Mouse (Mus musculus): Measurements from ENCODE around the gene Anks4b.

Gene Anks4b

DNA sequence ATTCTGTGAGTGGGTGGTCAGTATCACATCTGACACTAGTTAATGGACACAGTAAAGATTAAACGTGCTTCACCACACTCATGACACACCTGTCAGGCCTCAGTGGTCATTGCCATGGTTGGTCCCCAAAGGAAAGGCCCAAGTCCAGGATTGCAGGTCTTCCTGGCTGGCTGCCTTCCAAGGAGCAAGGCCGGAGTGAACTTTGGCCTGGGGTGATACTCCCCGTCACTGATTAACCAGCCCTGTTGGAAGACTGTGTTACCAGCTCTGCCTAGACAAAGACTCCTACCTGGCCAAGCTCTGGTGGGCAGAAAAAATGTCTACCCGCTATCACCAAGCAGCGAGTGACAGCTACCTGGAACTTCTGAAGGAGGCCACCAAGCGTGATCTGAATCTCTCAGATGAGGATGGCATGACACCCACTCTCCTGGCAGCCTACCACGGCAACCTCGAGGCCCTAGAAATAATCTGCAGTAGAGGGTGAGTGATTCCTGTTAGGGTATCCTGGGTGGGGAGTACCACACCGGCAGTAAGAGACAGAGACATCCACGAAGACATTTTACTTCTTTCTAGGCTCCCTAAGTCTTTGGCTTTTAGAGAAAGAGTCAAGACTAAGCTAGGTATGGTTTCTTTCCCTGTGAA is at the start of gene Anks4b:
Gene Anks4b, plus strand, starts transcription at position 256 of the 642 bp plus-strand sequence.
- DNase-seq: no peak

DNA sequence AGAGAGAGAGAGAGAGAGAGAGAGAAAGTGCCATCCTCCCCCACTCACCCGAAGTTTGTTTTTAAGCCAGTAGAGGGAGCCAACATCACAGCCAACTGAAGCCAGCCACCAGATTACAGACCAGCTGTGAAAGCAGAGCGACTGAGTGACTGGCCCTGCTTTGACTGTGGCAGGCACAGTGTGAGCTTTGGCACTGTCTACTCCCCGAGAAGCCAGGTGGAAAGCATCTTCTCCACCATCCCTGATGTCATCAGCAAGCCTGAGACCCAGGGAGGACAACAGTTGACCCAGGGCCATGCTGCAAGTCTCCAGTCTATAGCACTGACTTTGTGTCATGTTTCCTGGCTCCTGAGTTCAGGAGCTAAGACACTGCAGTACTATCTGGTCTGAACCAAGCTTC is 48.8 kb upstream of the Anks4b start:
- DNase-seq: peak; percentile 88

DNA sequence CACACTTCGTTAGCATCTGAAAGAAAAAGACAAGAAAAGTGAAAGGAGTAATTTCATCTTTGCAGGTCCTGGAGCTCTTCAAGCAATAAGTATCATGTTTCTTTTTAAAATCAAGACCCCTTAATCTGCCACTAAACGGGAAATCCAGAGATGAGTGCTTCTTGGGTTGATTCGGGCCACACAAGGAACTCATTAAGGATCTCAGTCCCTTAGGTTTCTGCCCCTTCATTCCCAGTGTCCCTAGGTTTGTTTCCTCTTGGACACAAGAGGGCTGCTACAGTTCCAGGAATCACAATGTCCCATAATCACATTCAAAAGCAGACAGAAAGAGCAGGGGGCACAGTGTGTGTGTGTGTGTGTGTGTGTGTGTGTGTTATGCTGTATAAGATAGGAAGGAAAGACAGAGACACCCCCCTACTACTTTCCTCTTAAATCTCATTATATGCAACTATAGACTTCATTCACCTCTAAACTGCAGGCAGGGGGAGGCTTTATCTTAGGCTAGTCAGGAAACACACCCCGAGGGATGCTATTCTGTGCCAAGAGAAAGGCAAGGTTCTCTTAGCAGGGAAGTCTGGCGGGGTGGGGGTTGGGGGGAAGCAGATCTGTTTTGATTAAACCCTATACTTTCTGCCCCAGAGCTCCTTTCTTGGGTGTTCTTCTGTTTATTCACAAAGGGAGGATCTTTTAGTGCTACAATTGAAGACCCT is 46.5 kb upstream of the Anks4b start:
- DNase-seq: no peak

DNA sequence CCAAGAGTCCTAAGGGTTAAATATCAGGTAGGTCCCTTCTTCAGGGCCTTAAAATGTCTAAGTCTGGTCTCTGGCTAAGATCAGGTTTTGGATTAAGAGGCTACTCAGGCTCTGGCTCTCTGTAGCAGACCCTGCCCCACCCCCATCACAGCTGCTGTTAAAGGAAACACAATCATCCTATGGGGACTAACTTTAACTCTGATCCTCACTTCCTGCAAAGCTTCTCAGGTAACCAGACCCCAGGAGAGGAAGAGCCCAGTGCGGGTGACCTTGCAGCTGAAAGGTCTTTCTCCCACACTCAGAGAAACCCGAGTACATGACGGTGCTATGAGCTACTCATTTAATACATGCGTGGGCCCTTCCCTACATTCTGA is 46.0 kb upstream of the Anks4b start:
- DNase-seq: no peak

DNA sequence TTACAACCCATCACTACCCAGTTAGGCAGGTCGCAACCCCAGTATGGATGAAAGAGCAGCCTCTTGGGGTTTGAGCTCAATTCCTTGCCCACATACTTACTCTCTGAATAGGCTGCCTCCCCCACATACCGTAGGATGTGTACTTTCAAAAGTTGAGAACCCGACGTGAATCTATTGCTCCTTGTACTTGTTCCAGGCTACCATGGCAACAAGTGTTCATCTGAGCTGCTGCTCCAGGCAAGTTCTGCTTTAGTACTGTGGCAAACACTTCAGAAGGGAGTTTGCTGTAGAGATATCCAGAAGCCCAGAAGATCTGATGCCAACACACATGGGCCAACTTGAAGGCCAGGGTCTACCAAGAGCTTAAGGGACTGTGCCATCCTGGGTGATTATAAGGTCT is 44.7 kb upstream of the Anks4b start:
- DNase-seq: peak; percentile 79

DNA sequence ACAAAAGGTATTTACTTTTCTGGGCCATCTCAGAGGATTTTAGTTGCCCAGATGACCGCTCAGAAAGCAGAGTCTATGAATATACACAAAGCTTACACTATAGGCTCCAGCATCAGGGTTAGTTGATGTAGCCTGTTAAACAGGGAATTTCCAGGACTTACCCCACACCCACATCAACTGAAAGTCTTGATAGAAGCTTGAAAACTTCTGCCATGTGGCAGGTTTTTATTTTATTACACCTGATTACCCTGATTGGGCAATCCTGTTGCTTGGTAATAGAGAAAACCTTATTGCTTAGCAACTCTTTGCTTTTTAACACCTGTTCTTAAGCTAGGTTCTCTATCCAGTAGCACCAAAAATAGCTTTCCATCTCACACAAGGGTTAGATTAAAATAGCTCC is 30.9 kb upstream of the Anks4b start:
- no peak for DNase-seq

DNA sequence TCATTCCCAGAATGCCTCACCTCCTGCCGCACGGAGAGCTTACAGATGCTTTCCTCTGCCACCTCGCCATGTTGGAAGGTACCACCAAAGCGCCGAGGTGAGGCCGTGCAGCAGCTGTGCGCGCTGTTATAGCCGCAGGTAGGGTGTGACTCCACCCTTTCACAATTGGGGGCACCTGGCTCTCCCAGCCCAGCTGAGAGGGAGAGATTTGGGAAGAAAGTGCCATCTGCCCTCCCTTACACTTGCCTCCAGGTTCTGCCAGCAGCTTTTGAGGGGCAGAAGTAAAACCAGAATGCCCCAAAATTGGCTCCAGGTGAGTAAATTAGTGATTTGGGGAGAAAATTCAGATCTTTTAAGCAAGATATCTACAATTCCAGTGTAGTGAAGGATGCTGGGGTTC is 28.5 kb upstream of the Anks4b start, which contains the start of gene Zp2:
Gene Zp2, minus strand, starts transcription at position 101 of the 400 bp plus-strand sequence.
- no peak for DNase-seq

DNA sequence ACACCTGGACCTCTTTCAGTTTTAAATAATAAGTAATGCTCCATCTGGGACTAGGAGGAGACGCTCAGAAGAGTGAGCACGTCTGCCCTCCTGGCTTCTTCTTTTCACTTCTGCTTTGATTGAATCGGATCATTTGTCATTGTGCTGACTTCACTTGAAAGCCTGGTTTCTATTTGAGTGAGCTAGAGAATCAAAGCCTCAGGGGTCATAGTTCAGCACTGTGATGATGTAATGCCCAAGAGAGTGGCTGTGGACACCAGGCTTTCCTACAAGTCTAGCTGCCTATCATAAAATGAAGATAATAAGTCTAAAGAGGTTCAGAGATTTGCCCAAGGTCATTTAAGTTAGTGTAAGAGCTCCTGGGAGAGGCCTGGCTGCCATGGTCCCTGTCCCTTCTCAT is 23.4 kb upstream of the Anks4b start:
- peak; percentile 25 for DNase-seq

DNA sequence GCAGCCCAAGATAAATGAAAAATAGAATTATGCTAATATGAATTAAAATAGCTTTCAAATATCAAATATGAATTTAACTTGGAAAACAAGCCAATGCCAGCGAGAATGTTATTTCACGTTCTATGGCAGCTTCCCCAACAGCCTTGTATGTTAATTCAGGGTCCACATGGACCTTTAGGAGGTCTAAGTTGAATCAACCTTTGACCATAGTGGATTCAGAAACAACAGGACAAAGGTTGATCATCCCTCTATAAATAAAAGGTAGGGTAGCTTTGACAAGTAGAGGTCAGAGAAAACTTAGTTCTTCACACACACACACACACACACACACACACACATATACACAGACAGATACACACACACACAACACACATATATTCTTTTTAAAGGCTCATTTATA is 22.8 kb upstream of the Anks4b start:
- DNase-seq: no peak

DNA sequence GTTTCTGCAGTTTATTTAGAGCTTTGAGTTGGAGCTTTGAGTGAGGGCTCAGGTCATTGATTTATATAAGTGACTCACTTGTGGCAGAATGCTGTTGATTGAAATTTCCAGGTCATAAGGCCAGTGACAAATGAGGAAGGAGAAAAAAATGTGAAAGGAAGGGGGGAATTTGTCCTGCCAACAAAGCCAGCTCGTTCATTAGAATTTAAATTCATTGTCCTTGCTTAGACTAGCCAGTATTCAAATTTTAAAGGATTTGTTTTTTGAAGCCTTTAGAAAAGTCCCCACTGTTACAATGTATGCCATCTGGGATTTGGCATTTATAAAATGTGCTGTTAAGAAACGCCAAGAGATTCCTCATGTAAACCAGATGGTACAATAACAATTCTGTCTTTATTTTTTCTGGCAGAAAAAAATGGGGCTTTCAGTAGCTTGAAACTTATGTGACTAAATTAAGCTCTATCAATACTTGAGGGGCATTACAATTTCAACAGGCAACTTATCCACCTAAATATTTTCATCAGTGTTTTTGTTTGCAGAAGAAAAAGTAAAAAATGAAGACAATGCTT is 16.7 kb upstream of the Anks4b start:
- no peak for DNase-seq

DNA sequence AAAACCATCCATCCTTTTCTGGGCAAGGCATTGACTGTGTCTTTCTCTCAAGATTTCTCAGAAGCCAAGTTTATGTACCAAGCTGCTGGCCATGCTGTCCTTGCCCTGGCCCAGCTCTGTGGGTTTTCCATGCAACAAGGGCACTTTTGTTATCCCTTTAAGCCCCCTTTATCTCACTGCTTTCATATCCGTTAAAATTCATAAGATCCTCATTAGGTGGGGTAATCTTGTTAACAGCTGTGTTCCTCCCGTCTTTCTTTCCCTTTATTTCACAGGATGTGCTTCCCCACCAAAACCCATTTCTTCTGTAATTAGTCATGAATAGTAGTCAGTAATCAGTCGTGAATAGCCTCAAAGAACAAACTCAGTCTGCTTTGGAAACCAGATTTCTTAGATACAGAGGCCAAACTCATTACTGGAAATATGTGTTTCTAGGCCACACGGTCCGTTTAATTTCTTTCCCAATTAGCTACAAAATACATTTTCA is 16.0 kb upstream of the Anks4b start:
- DNase-seq: no peak

DNA sequence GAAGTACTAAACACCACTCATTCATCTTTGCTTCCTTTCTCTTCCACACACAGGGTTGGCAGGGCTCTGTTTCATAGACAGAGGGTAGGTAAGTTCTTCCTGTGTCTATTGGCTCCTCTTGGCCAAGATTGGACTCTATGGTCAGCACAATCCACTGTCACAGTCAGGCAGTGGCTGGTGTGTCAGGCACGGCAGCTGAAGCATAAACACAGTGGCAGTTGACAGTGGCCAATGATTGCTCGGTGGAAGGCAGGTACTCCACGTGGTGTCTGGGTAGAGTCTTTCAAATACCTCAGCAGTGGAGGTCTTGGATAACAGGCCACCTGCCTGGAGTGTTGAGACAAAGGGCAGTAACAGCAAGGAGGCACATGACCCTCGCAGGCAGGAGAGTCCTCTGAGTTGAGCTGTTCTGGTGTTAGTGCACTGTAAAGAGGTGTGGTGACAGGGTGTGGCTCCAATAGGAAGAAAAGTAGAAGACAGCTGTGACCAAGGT is 15.5 kb upstream of the Anks4b start:
- peak; percentile 15 for DNase-seq

DNA sequence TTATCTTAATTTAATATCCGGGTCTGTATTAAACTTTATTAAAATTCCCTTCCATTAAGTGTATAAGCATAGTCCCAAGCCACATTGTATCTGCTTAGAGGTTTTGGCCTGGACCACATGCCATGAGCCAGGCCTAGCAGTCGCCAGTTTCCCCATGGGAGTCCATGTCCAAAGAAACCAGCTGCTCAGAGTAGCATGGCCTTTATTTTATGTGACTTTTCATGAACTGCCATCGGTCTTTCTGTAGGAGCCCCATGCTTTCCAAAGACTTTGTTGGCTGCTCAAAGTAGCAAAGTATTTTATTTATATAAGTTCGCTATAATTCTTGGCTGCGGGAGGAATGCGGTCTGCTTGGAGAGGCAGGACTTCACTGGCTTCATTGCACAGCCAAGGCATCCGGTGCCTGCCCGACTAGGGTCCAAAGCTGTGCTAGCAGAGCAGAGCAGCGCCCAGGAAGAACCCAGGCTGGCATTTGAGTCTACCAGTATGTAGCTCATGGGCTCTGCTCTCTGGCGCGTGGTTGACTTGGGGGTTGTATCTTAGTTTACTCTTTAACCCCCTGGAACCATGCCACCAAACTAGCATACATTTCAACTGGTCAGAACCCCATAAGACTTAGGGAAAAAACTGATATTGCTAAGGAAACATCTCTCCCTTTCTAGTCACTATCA is 9.9 kb upstream of the Anks4b start:
- DNase-seq: no peak

DNA sequence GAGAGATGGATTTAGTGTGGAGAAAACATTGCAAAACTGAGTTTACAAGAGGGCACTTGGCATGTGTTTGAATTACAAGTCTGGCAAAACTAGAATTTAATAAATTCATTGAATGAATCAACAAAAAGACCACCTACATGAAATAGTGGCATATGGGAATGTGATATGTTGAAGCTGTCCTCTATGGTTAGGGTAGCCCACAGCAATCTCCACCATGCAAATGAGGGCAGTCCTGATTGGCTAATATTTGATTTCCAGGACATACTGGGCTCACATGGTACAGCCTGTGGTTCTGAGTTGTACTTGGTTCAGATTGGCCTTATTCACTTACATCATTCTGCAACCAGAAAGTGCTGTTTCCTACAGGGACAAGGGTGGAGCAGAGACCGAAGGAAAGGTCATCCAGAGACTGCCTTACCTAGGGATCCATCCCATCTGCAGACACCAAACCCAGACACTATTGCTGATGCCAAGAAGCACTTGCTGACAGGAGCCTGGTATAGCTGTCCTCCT is 1.4 kb upstream of the Anks4b start:
- peak; percentile 7 for DNase-seq

DNA sequence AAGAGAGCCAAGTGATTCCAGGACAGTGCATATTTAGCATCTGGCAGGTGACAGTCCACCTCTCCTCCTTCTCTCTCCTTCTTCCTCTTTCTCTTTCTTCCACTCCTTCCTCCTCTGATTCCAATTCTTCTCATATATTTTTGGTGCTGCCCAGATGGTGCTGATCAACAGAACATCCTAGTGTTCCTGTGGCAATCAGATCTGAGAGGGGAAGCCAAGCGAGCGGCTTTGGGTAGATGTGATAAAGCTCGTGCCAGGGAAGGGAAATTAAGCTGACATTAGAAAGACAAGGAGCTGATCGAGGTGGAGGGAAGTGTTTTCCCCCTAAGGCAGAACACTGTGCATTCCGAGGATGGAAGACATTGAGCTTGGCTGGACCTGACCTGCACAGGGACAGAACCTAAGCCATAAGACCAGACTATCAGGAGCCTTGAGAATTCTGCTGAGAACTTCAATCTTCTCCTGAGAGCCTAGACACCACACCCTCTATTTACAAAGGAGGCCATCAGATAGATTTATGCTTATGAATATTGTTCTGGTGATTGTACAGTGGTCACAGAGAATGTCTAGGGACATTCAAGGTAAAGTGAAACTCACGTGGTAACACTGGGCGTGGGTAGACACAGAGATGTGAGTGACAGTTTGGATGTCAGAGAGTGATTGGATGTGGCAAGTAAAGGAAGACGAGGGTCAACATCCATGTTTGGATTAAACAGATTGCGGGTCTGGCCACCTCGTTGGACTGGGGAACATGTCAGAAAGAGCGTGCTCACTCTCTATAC is 1.3 kb downstream of the Anks4b start:
- no peak for DNase-seq

DNA sequence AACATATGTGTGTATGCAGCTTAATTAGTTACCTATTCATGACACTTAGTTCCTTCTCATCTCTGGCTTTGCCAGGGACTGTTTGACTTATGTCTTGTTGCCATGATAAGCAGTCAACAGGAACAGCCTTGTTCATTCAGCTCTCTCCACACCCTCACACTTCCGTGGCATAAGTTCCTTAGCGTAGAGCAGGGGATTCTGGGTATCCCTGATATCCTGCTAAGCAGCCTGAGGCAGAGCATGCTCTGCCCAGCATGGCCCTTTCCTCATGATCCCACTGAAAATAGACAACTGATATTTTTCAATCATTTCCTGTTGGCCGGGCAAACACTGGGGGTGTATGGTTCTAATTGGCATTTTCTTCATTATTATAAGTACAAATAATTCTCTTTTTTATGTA is 4.0 kb downstream of the Anks4b start:
- no peak for DNase-seq

DNA sequence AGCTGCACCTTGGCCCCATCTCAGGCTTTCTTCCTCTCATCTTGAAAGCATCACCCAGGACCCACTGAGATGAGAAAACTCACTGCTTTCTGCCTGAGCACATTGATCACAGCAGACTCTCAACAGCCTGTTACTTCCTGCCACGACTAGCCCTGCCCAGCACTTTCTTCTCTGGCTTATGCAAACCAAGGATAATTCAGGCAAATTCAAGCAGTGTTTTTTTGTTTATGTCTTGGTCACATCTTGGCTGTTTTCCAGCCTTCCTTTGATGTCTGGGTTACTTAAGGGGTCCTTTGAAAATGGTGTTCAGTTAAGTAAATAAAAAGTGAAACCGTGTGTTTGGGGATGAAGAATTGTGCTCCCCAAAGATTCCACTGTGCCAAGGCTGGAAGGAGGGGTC is 5.3 kb downstream of the Anks4b start:
- DNase-seq: no peak

DNA sequence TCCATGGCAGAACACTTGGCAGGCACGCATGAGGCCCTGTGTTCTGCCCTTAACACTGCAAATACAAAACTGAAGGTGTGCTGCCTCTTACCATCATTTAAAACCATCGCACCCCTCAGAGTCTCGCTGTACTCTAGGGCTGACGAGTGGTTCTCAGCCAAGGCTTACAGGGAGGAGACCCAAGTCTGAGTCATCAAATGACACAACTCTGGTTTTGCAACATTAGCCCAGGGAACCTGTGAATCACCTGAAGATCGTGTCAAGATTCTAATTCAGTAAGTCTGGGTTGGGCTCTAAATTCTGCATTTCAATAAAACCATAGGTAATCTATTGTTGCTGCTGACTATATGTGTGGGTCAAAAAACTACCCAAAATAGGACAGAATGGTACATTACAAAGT is 6.9 kb downstream of the Anks4b start:
- peak; percentile 26 for DNase-seq

DNA sequence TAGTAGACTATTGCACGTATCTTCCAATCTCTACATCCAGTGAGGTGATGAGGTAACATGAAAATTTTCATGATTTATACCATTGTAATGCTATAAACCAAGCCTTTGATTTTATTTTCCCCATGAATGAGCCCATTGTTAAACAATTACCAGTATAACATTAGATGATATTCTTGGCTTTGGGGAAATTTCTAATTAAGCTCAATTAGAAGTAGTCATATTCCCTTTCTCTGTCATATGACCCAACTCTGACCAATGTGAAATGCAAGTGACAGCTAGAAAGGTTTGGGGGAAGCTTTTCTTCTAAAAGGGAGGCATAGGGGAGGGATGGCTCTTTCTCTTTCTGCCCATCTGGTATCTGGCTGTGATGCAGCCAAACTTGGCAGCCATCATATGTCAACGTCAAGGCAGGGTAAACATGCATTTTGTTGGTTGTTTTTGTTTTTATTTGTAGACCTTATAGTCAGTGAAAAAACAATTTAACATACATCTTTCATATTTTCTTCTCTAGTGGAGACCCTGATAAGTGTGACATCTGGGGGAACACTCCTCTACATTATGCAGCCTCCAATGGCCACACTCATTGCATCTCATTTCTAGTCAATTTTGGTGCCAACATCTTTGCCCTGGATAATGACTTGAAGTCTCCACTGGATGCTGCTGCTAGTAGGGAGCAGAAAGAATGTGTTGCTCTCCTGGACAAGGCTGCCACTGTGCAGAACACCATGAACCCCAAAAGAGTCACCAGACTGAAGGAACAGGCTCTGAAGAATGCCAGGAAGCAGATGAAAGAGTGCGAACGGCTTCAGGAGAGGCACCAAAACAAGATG is 8.0 kb downstream of the Anks4b start:
- no peak for DNase-seq

DNA sequence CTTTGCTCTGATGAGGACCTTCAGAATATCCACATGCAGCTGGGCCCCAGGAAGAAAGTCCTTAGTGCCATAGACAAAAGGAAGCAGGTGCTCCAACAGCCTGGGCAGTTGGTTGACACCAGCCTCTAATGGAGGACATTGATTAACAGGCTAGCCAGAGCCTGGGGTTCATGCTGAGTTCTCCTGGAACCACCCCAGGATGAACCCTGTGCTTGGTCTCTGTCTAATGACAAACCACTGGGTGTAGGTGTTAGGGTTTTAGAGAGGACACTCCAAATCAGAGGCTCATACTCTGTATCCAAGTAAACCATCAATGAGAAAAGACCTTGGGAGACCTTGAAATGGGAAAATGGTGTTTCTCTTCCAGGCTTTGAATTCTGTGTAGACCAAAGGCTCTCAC is 9.2 kb downstream of the Anks4b start:
- DNase-seq: no peak

DNA sequence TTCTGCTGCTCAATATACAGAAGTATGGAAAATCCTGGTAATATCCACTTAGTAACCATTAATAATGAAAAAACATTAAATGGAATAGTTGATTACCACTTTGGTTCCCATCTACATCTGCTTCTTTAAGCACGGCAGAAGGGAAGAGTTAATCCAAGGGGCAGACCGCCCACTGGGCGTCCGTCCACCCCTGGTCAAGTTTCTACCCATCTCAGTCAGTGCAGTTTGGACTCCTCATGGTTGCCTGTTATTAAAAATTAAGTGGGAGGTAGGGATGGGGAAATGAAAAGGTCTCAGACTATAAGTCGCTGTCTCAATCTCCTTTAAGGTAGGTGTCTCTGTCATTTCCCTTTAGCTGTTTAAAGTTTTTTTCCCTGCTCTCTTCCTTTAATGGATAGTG is 15.3 kb downstream of the Anks4b start:
- no peak for DNase-seq
